Mouse (Mus musculus): Measurements from ENCODE around the gene Ext2.

Gene Ext2

GRCm38 (mm10) chr2:93711460-93711859 is 110.9 kb downstream of the Ext2 start:
- H3K36me3 ChIP-seq (ENCODE audit: control insufficient read depth, insufficient read depth, low read length, poor library complexity, severe bottlenecking): no peaks in the 10 kb centered on the region
- H3K27me3 ChIP-seq (ENCODE audit: control insufficient read depth, insufficient read depth, low read length, poor library complexity, severe bottlenecking): no peaks in the 10 kb centered on the region
- no peak for DNase-seq (ENCODE audit: low read depth, low spot score)

GRCm38 (mm10) chr2:93709696-93710095 is 112.7 kb downstream of the Ext2 start:
- Histone ChIP-seq H3K36me3 (ENCODE audit: control insufficient read depth, insufficient read depth, low read length, poor library complexity, severe bottlenecking) (no peaks in the 10 kb centered on the region), H3K27me3 (ENCODE audit: control insufficient read depth, insufficient read depth, low read length, poor library complexity, severe bottlenecking) (no peaks in the 10 kb centered on the region)
- DNase-seq (ENCODE audit: low read depth, low spot score): no peak

GRCm38 (mm10) chr2:93709241-93709640 is 113.1 kb downstream of the Ext2 start:
- no peaks in the 10 kb centered on the region for H3K27me3 ChIP-seq (ENCODE audit: control insufficient read depth, insufficient read depth, low read length, poor library complexity, severe bottlenecking)
- no peak for DNase-seq (ENCODE audit: low read depth, low spot score)
- no peaks in the 10 kb centered on the region for H3K36me3 ChIP-seq (ENCODE audit: control insufficient read depth, insufficient read depth, low read length, poor library complexity, severe bottlenecking)

GRCm38 (mm10) chr2:93706825-93707224 is 115.5 kb downstream of the Ext2 start:
- no peak for DNase-seq (ENCODE audit: low read depth, low spot score)
- Histone ChIP-seq H3K27me3 (ENCODE audit: control insufficient read depth, insufficient read depth, low read length, poor library complexity, severe bottlenecking) (no peaks in the 10 kb centered on the region), H3K36me3 (ENCODE audit: control insufficient read depth, insufficient read depth, low read length, poor library complexity, severe bottlenecking) (no peaks in the 10 kb centered on the region)

- H3K27me3 ChIP-seq (ENCODE audit: control insufficient read depth, insufficient read depth, low read length, poor library complexity, severe bottlenecking): no peaks in the 10 kb centered on the region
- DNase-seq (ENCODE audit: low read depth, low spot score): no peak
- no peaks in the 10 kb centered on the region for H3K36me3 ChIP-seq (ENCODE audit: control insufficient read depth, insufficient read depth, low read length, poor library complexity, severe bottlenecking)
Measured at GRCm38 (mm10) chr2:93706407-93706806, 116.0 kb downstream of the Ext2 start.

GRCm38 (mm10) chr2:93704195-93704594 is 118.2 kb downstream of the Ext2 start:
- no peak for DNase-seq (ENCODE audit: low read depth, low spot score)

GRCm38 (mm10) chr2:93702936-93703926 is 119.1 kb downstream of the Ext2 start:
- no peaks in the 10 kb centered on the region for H3K36me3 ChIP-seq (ENCODE audit: control insufficient read depth, insufficient read depth, low read length, poor library complexity, severe bottlenecking)
- no peak for DNase-seq (ENCODE audit: low read depth, low spot score)
- H3K27me3 ChIP-seq (ENCODE audit: control insufficient read depth, insufficient read depth, low read length, poor library complexity, severe bottlenecking): no peaks in the 10 kb centered on the region

More at GRCm38 (mm10) chr2:93704195-93704594, 118.2 kb downstream of the Ext2 start:
- no peaks in the 10 kb centered on the region for H3K36me3 ChIP-seq (ENCODE audit: control insufficient read depth, insufficient read depth, low read length, poor library complexity, severe bottlenecking)
- no peaks in the 10 kb centered on the region for H3K27me3 ChIP-seq (ENCODE audit: control insufficient read depth, insufficient read depth, low read length, poor library complexity, severe bottlenecking)

- no peaks in the 10 kb centered on the region for H3K27me3 ChIP-seq (ENCODE audit: control insufficient read depth, insufficient read depth, low read length, poor library complexity, severe bottlenecking)
- H3K36me3 ChIP-seq (ENCODE audit: control insufficient read depth, insufficient read depth, low read length, poor library complexity, severe bottlenecking): 0 out of 2 replicates have a peak, but pooled peaks cover 2% of the 10 kb centered on the region
- no peak for DNase-seq (ENCODE audit: low read depth, low spot score)
Measured at GRCm38 (mm10) chr2:93699346-93699745, 123.0 kb downstream of the Ext2 start.

- DNase-seq (ENCODE audit: low read depth, low spot score): peak; percentile 3
- Histone ChIP-seq H3K27me3 (ENCODE audit: control insufficient read depth, insufficient read depth, low read length, poor library complexity, severe bottlenecking) (no peaks in the 10 kb centered on the region), H3K36me3 (ENCODE audit: control insufficient read depth, insufficient read depth, low read length, poor library complexity, severe bottlenecking) (0 out of 2 replicates have a peak, but pooled peaks cover 2% of the 10 kb centered on the region)
Measured at GRCm38 (mm10) chr2:93696181-93696641, 126.2 kb downstream of the Ext2 start.

- Histone ChIP-seq H3K27me3 (ENCODE audit: control insufficient read depth, insufficient read depth, low read length, poor library complexity, severe bottlenecking) (no peaks in the 10 kb centered on the region), H3K36me3 (ENCODE audit: control insufficient read depth, insufficient read depth, low read length, poor library complexity, severe bottlenecking) (0 out of 2 replicates have a peak, but pooled peaks cover 2% of the 10 kb centered on the region)
- DNase-seq (ENCODE audit: low read depth, low spot score): no peak
Measured at GRCm38 (mm10) chr2:93693101-93693500, 129.3 kb downstream of the Ext2 start.

- 0 out of 2 replicates have a peak, but pooled peaks cover 1% of the 10 kb centered on the region for H3K36me3 ChIP-seq (ENCODE audit: control insufficient read depth, insufficient read depth, low read length, poor library complexity, severe bottlenecking)
- no peaks in the 10 kb centered on the region for H3K27me3 ChIP-seq (ENCODE audit: control insufficient read depth, insufficient read depth, low read length, poor library complexity, severe bottlenecking)
- DNase-seq (ENCODE audit: low read depth, low spot score): no peak
Measured at GRCm38 (mm10) chr2:93690064-93690930, 132.1 kb downstream of the Ext2 start.

- DNase-seq (ENCODE audit: low read depth, low spot score): no peak
- no peaks in the 10 kb centered on the region for H3K36me3 ChIP-seq (ENCODE audit: control insufficient read depth, insufficient read depth, low read length, poor library complexity, severe bottlenecking)
- no peaks in the 10 kb centered on the region for H3K27me3 ChIP-seq (ENCODE audit: control insufficient read depth, insufficient read depth, low read length, poor library complexity, severe bottlenecking)
Measured at GRCm38 (mm10) chr2:93683674-93684073, 138.7 kb downstream of the Ext2 start.

GRCm38 (mm10) chr2:93682601-93683202 is 139.7 kb downstream of the Ext2 start:
- Histone ChIP-seq H3K27me3 (ENCODE audit: control insufficient read depth, insufficient read depth, low read length, poor library complexity, severe bottlenecking) (no peaks in the 10 kb centered on the region), H3K36me3 (ENCODE audit: control insufficient read depth, insufficient read depth, low read length, poor library complexity, severe bottlenecking) (no peaks in the 10 kb centered on the region)
- no peak for DNase-seq (ENCODE audit: low read depth, low spot score)

- DNase-seq (ENCODE audit: low read depth, low spot score): no peak
- Histone ChIP-seq H3K27me3 (ENCODE audit: control insufficient read depth, insufficient read depth, low read length, poor library complexity, severe bottlenecking) (no peaks in the 10 kb centered on the region), H3K36me3 (ENCODE audit: control insufficient read depth, insufficient read depth, low read length, poor library complexity, severe bottlenecking) (no peaks in the 10 kb centered on the region)
Measured at GRCm38 (mm10) chr2:93681321-93681720, 141.0 kb downstream of the Ext2 start.

All from splenic B cell, adult 2 months (primary cell).